In the genomic region with DNA sequence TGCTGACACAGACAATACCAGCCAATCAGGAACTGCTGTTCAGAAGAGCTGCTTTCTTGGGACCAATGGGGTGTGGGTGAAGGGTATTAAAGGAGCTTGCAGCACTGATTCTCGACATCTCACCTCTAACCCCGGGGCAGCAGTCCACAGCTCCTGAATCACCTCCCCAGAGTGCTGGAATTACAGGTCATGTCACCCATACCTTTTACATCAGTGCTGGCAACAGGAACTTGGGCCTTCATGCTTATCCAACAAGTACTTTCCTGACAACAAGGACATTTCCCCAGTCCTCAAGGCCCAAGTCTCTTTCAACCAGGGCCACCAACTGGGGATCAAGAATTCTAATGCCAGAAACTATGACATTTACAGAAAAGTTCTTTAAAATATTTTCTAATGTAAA, we compare ENCODE assay signal across 28 mouse cellular contexts. TPM values are rescaled to one million over a fixed set of nuclear protein-coding genes. Genes with fewer than 3 reads are reported as not detected.
"Had no signal": no experiment of that assay in that cellular context is flagged by ENCODE, and none has a peak within 500 bp of the region (broad histone marks: within the 10 kb centered on the region; RNA-seq: fewer than 3 reads in every experiment).

No protein-coding gene starts in this region.

- H3K4me1 ChIP-seq: embryonic facial prominence, embryonic 12.5 days; embryonic facial prominence, embryonic 13.5 days; embryonic facial prominence, embryonic 15.5 days; forebrain, embryonic 13.5 days; forebrain, embryonic 15.5 days had no signal

- H3K9me3 ChIP-seq: embryonic facial prominence, embryonic 10.5 days; embryonic facial prominence, embryonic 12.5 days; embryonic facial prominence, embryonic 13.5 days; embryonic facial prominence, embryonic 15.5 days; forebrain, embryonic 12.5 days; forebrain, embryonic 15.5 days had no signal

- H3K36me3 ChIP-seq: embryonic facial prominence, embryonic 12.5 days; forebrain, embryonic 10.5 days; forebrain, embryonic 12.5 days had no signal

- H3K27ac ChIP-seq: embryonic facial prominence, embryonic 10.5 days; embryonic facial prominence, embryonic 12.5 days; embryonic facial prominence, embryonic 13.5 days; embryonic facial prominence, embryonic 15.5 days; forebrain, embryonic 10.5 days; forebrain, embryonic 12.5 days; forebrain, embryonic 13.5 days; forebrain, embryonic 15.5 days; gastrocnemius, adult 2 months; heart, adult 2 months had no signal

- H3K9ac ChIP-seq: embryonic facial prominence, embryonic 12.5 days; embryonic facial prominence, embryonic 13.5 days; embryonic facial prominence, embryonic 15.5 days; forebrain, embryonic 12.5 days; forebrain, embryonic 13.5 days; forebrain, embryonic 15.5 days; forebrain, postnatal 0 days had no signal

- H3K4me3 ChIP-seq: embryonic facial prominence, embryonic 10.5 days; embryonic facial prominence, embryonic 12.5 days; embryonic facial prominence, embryonic 13.5 days; embryonic facial prominence, embryonic 15.5 days; erythroblast, embryonic 14.5 days; forebrain, embryonic 10.5 days; forebrain, embryonic 12.5 days; forebrain, embryonic 13.5 days; forebrain, embryonic 15.5 days; gastrocnemius, adult 2 months; heart, adult 2 months had no signal

- H3K27me3 ChIP-seq: embryonic facial prominence, embryonic 12.5 days; embryonic facial prominence, embryonic 13.5 days; embryonic facial prominence, embryonic 15.5 days; forebrain, embryonic 12.5 days; forebrain, embryonic 13.5 days; forebrain, embryonic 15.5 days had no signal

- ATAC-seq: forebrain, embryonic 13.5 days; forebrain, embryonic 14.5 days; forebrain, embryonic 15.5 days; forebrain, embryonic 16.5 days; forebrain, postnatal 0 days had no signal

- H3K4me2 ChIP-seq: embryonic facial prominence, embryonic 12.5 days; embryonic facial prominence, embryonic 13.5 days; embryonic facial prominence, embryonic 15.5 days; forebrain, embryonic 12.5 days; forebrain, embryonic 13.5 days; forebrain, embryonic 15.5 days had no signal

- DNase-seq: cerebellum, adult 2 months; cerebellum, adult 8-10 months; cerebellum, adult 9-10 months; cerebellum, adult 9-11 months; cerebellum, postnatal 10 days; cerebellum, postnatal 14 days; cerebellum, postnatal 25 days; cerebellum, postnatal 36 days; embryo, embryonic 11 days; forebrain, postnatal 0 days; gastrocnemius, adult 2 months; gastrocnemius, postnatal 10 days; gastrocnemius, postnatal 14 days; gastrocnemius, postnatal 25 days; gastrocnemius, postnatal 36 days; heart, adult 18-20 months; heart, adult 2 months had no signal

RNA-seq across cellular contexts. Expression of a gene that starts 11.0 kb away (rescaled TPM):
- polyA plus RNA-seq: erythroblast, embryonic 14.5 days had no signal
